In the genomic region with DNA sequence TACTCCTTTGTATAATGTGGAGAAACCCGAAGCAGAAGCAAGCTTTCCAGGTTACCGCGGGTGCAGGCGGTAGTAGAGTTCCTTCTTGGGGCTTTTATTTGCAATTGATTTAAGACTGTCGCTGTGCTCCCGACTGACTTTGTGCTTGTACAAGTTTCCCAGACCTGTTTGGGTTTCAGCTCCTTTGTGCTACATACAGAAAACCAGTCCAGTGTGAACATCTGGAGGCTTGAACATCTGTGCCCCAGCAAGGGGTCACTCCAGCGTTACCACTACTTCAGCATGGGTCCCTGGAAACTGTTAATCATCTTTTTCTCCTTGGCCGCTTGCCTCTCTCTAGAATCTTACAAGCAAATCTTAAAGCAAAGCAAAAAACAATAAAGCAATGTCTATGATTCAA, we compare ENCODE assay signal across 8 mouse cellular contexts.
A peak's percentile ranks its signal among the peaks of the same experiment; 100 is the strongest.
DNase-seq lines count a peak whose midpoint lies in the region; ATAC-seq and TF ChIP-seq lines count a peak whose summit lies in the region.

No protein-coding gene starts in this region.

- no peaks in the 10 kb centered on the region for H3K9me3 ChIP-seq in lung, embryonic 14.5 days (ENCODE audit: low read depth, low read length)
- H3K9me3 ChIP-seq in heart, embryonic 12.5 days (replicated peaks), result no peaks in the 10 kb centered on the region
- H3K9me3 ChIP-seq in kidney, postnatal 0 days (replicated peaks; ENCODE audit: low read length), result no peaks in the 10 kb centered on the region

- H3K36me3 ChIP-seq in lung, embryonic 14.5 days (ENCODE audit: insufficient read depth), result no peaks in the 10 kb centered on the region
- H3K36me3 ChIP-seq in heart, embryonic 12.5 days, result no peaks in the 10 kb centered on the region
- no peaks in the 10 kb centered on the region for H3K36me3 ChIP-seq in kidney, postnatal 0 days (ENCODE audit: insufficient read depth, low read length)
- H3K36me3 ChIP-seq in small intestine, adult 2 months (ENCODE audit: control insufficient read depth, insufficient read depth, low read length), result no peaks in the 10 kb centered on the region

- H3K27me3 ChIP-seq in lung, embryonic 14.5 days (ENCODE audit: insufficient read depth, low read length), result no peaks in the 10 kb centered on the region
- peaks cover 25% of the 10 kb centered on the region for H3K27me3 ChIP-seq in heart, embryonic 12.5 days (replicated peaks)
- no peaks in the 10 kb centered on the region for H3K27me3 ChIP-seq in kidney, postnatal 0 days (ENCODE audit: insufficient read depth, low read length)
- H3K27me3 ChIP-seq in small intestine, adult 2 months (ENCODE audit: control insufficient read depth, insufficient read depth, low read length), result no peaks in the 10 kb centered on the region

- H3K27ac ChIP-seq in lung, embryonic 14.5 days (ENCODE audit: low read depth), result peak overlapping the region; percentile 93
- peak overlapping the region; percentile 78 for H3K27ac ChIP-seq in heart, embryonic 12.5 days (ENCODE audit: poor library complexity, severe bottlenecking)
- H3K27ac ChIP-seq in kidney, postnatal 0 days, result peak overlapping the region; percentile 91
- H3K27ac ChIP-seq in small intestine, adult 2 months (ENCODE audit: insufficient read depth, low read depth, low read length), result peak overlapping the region; percentile 36; the same call in 1 of the 2 replicates

- peak overlapping the region; percentile 46 for H3K4me2 ChIP-seq in lung, embryonic 14.5 days
- peak overlapping the region; percentile 59; the same call in 1 of the 2 replicates for H3K4me2 ChIP-seq in heart, embryonic 12.5 days
- 0 out of 2 replicates have a peak overlapping the region, but pooled peaks have one; percentile 9 for H3K4me2 ChIP-seq in kidney, postnatal 0 days (ENCODE audit: low read length)

- peaks cover 10% of the 10 kb centered on the region for H3K4me1 ChIP-seq in lung, embryonic 14.5 days (ENCODE audit: insufficient read depth)
- H3K4me1 ChIP-seq in heart, embryonic 12.5 days (replicated peaks), result peaks cover 15% of the 10 kb centered on the region
- peaks cover 9% of the 10 kb centered on the region for H3K4me1 ChIP-seq in kidney, postnatal 0 days (replicated peaks; ENCODE audit: insufficient read depth, low read length)
- H3K4me1 ChIP-seq in small intestine, adult 2 months (ENCODE audit: control insufficient read depth, insufficient read depth, insufficient read length, low read length), result peaks cover 3% of the 10 kb centered on the region; the same call in 1 of the 2 replicates

- H3K4me3 ChIP-seq in lung, embryonic 14.5 days (ENCODE audit: low read depth, low read length), result no peak overlapping the region
- no peak overlapping the region for H3K4me3 ChIP-seq in heart, embryonic 12.5 days
- no peak overlapping the region for H3K4me3 ChIP-seq in kidney, postnatal 0 days (replicated peaks; ENCODE audit: low read depth, low read length)
- H3K4me3 ChIP-seq in small intestine, adult 2 months (ENCODE audit: low read depth, low read length), result no peak overlapping the region

- no peak overlapping the region for H3K9ac ChIP-seq in lung, embryonic 14.5 days
- no peak overlapping the region for H3K9ac ChIP-seq in heart, embryonic 12.5 days
- no peak overlapping the region for H3K9ac ChIP-seq in kidney, postnatal 0 days (ENCODE audit: low read depth, low read length)

- intact Hi-C loops in gastrocnemius, postnatal 36 days (cut with DNase I), result loop anchor here (5.0 kb wide), 1 partner anchor 359 kb away; the partner anchor contains the start of gene Pdgfra
- intact Hi-C loops in left cerebral cortex, postnatal 25 days (cut with DNase I), result loop anchor here (5.0 to 10.0 kb wide), 2 partner anchors 148 to 149 kb away; no protein-coding TSS in a partner anchor

- DNase-seq in lung, embryonic 14.5 days, result peak; percentile 82
- DNase-seq in lung, adult 18-20 months, result no peak
- peak; percentile 75 for DNase-seq in kidney, postnatal 0 days (ENCODE audit: low spot score)
- DNase-seq in gastrocnemius, postnatal 36 days, result no peak
- DNase-seq in left cerebral cortex, postnatal 25 days (ENCODE audit: low spot score in 2 of 2), result no peak

- 10% methylated on average over 8 of the region's 8 CpGs for WGBS in lung, embryonic 14.5 days
- 31% methylated on average over 8 of the region's 8 CpGs for WGBS in heart, embryonic 12.5 days
- WGBS in kidney, postnatal 0 days, result 11% methylated on average over 8 of the region's 8 CpGs
- 45% methylated on average over 8 of the region's 8 CpGs for WGBS in small intestine, adult 2 months

- peak; percentile 58 for ATAC-seq in lung, embryonic 14.5 days (ENCODE audit: insufficient read depth)
- ATAC-seq in heart, embryonic 12.5 days (ENCODE audit: insufficient number of reproducible peaks, low FRiP score), result no peak
- no peak for ATAC-seq in kidney, postnatal 0 days (replicated peaks; ENCODE audit: low FRiP score, low read depth)
- ATAC-seq in megakaryocyte, adult 5-6 weeks (ENCODE audit: poor library complexity, severe bottlenecking), result no peak

- TF ChIP-seq CTCF in lung, embryonic 14.5 days (IDR thresholded peaks at IDR 0.05; ENCODE audit: low read depth), result no peak
- TF ChIP-seq CTCF in kidney, postnatal 0 days (IDR thresholded peaks at IDR 0.05; ENCODE audit: low read depth), result no peak
- no peak for TF ChIP-seq CTCF in small intestine, adult 2 months (IDR thresholded peaks at IDR 0.05; ENCODE audit: extremely low read depth, insufficient read length, insufficient replicate concordance, low read depth, low read length)

- TF ChIP-seq POLR2A in small intestine, adult 2 months (IDR thresholded peaks at IDR 0.05; ENCODE audit: low read depth, low read length), result no peak

Comparison
In these comparisons a context has a peak if more than half of its experiments do, and no peak if none do; other contexts are left out.
1. DNase-seq: peak in lung, embryonic 14.5 days (single experiment) and kidney, postnatal 0 days (single experiment); none in lung, adult 18-20 months (0 of 2), gastrocnemius, postnatal 36 days (0 of 2) and left cerebral cortex, postnatal 25 days (0 of 2).
2. H3K27ac ChIP-seq: peak in every context shown above with its lines; median percentile 93 in lung, embryonic 14.5 days; 91 in kidney, postnatal 0 days; 78 in heart, embryonic 12.5 days; 36 in small intestine, adult 2 months.
3. H3K4me2 ChIP-seq: peak in every context shown above with its lines; median percentile 59 in heart, embryonic 12.5 days; 46 in lung, embryonic 14.5 days; 9 in kidney, postnatal 0 days.